Mouse (Mus musculus): ENCODE measurements around the gene Gemin8. TPM values are rescaled to one million over a fixed set of nuclear protein-coding genes. Genes with fewer than 3 reads are reported as not detected.

Gemin8 gene
- 8.8 and 9.1 TPM in 2 replicates for polyA plus RNA-seq (2012; rRNA removed)

GRCm38 (mm10) chrX:166169892-166170799 lies at the start of gene Gemin8:
Gene Gemin8, plus strand, starts transcription at chrX:166170454.
- DNase-seq (ENCODE audit: low spot score) = peak; percentile 68

- no peak for DNase-seq (ENCODE audit: low spot score)
Observed at GRCm38 (mm10) chrX:166147158-166147846, 23.0 kb upstream of the Gemin8 start.

DNA sequence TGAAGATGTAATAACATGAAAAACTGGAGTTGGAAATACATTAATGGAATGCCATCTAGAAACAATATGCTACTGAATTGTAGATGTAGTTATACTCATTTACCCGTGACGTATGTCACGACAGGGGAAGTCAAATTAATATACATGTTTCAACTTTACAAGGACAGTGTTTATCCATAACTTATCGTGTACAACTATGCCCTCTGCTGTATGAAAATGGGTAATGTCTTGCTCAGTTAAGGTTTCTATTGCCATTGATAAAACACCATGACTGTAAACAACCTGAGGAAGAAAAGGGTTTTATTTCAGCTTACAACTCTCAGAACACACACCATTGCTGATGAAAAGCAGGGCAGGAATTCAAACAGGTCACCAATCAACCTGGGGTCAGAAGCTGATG lies 7.5 kb upstream of the Gemin8 start:
- DNase-seq (ENCODE audit: low spot score) = no peak

DNA sequence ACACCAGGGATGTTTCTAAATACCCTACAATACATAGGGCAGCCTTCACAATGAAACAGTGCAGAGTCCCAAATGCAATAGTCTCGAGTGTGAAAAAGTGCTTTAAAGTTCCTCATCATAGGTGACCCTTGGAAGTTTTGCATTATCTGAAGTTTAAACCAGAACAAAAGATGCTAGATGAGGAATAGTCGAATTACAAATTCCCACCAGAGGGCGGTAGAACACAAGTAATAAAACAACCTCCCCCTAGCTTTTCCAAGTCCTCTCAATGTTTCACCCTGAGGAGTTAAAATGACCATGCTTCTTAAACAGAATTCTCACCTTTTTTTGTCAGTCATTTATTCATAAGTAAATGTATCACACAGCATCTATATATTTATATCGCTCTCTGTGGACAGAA lies 2.9 kb upstream of the Gemin8 start:
- DNase-seq (ENCODE audit: low spot score) = no peak

DNA sequence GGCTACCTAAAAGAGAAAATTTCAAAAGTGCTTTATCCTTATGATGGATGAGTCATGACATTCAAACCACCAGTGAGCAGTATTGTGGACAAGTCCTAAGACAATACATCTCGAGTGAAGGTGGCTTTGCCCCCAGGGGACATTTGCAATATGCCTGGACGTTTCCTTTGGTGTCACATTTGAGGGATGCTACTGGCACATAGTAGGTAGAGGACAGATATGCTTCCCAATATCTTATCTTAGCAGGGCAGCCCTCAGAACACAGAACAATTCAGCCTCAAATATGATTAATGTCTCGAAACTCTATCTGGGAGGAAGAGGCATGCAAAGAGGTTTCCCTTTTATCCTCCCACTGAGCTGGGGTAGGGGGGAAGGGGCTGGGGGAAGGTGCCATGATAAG lies 2.3 kb upstream of the Gemin8 start:
- DNase-seq (ENCODE audit: low spot score) = no peak

DNA sequence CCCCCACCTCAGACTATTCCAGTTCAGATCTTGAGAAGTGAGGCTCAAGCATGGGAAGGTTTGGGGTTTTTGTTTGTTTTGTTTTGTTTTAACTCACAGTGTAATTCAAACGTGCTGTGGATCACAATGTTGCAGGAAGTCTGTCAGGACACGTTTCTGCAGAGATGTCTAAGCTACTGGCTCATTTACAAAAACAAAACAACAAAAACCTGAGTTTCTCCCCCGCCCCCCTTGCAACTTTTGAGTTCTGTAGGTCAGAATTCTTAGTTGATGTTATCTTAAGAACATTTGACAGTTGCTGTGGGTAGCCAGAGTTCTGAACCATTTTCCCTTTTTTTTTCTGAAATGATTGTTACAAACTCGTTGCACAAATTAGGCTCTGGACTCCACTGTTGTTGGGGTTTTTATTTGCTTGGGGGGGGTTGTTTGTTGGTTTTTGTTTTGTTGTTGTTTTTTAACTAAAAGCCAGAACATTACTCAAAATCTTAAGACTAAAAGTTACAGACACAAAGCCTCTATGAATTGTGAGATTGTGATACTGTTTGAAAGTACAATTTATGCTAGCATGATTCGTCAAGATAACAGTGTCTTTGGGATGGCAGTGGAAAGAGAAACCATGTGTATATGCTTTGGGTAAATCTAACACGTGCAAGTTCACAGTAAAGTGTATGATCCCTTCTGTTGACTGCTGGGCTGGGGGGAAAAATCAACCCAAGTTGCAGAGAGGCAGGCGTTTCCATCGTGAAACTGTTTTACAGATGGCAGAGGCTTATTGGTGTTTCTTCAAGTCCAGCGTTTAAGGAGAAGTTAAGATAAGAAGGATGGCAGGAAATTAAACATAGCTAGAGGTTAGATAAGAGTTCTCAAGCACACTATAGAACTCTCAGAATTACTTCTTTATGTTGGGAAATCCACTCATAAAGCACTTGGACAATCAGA lies 815 bp downstream of the Gemin8 start:
- DNase-seq (ENCODE audit: low spot score) = no peak

DNA sequence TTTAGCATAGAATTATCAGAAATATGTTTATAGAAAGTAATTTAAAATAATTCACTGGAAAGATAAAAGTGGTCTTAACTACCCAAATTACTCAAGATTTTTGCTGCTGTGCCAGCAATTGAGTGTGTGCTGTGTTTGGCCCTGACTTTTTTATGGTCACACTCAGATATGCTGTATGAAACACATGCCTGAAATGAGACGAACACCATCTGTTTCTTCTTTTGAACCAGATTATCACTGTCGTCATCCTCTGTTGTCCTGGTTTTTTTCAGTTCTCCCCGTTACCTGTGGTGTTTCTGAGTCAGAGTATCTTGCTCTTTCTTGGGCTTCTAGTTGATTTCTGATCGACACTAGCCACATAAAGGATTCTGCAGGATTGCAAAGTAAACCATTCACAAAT lies 1.8 kb downstream of the Gemin8 start:
- no peak for DNase-seq (ENCODE audit: low spot score)

- no peak for DNase-seq (ENCODE audit: low spot score)
Observed at GRCm38 (mm10) chrX:166172661-166173060, 2.4 kb downstream of the Gemin8 start.

DNA sequence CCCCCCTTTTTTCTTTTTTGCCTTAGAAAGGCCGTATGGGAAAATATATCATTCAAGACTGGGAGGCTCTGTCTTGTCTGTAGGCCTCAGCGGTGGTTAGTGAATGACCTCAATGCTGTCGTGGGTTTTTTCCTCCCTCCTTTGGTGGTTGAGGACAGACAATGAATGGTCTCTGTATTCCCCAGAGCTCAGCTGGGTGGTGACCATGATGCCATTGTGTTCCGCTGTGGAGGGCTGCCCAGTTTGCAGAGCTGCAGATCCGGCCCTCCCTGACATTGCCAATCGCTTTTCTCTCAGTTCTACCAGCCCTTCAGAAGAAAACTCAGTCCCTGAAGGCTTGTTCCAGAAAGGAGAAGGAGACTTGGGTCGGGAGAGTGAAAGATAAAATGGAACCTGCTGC lies 3.5 kb downstream of the Gemin8 start:
- DNase-seq (ENCODE audit: low spot score) = no peak

DNA sequence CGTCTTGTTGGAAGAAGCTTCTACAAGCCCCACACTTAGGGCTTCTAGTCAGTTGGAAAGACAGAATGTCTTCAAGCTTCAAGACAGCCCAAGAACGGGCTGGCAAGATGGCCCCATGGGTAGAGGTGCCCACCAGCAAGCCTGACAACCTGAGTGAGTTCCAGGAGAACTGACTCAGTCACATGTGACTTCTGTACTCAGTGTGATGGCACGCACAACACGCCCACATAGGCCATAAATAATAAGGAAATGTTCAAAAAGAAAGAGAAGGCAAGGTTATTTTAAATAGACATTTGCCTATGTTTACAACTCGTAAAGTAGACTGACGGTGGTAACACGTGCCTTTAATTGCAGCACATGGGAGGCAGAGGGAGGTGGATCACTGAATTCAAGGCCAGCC lies 7.7 kb downstream of the Gemin8 start:
- DNase-seq (ENCODE audit: low spot score) = no peak

DNA sequence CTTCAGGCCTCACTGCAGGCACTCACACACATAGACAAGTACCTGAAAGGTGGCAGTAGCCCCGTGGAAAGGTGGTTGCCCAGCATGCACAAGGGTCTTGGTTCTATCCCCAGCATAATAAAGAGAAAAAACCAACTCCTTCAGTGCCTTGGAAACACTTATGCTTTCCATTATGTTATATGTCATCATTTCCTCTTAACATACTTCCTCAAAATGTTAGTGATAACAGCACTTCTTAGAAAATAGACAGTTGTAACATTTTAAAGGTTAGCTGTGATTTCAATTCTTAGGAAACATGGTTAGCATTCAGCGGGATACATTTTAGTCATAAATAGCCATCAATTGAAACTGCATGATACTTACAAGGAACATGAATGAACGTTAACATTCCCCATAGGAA lies 12.8 kb downstream of the Gemin8 start:
- DNase-seq (ENCODE audit: low spot score) = no peak

DNA sequence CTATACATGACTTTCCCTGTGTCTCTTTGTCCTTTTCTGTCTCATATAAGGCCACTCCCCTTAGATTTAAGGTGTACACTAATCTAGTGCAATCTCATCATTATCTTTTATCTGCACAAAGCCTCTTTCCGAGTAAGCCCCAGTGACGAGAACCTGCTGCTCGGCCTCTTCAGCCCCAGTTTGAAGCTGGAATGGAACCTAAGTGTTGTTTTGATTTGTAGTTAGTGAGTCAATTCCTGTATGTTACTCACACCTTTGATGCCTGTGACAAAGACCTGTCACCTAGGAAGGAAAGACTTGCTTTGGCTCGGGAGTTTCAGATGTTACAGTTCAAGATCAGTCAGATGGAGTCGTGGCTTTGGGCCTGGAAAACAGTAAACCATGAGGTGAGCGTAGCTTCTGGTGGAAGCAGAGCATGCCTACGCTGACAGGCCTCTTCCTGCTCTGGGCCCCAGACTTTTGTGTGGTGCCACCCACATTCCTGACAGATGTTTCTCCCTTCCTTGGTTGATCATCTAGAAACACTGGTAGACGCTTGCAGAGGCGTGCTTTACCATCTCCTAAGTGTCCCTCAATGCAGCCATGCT lies 15.2 kb downstream of the Gemin8 start:
- no peak for DNase-seq (ENCODE audit: low spot score)

- DNase-seq (ENCODE audit: low spot score) = no peak
Observed at GRCm38 (mm10) chrX:166187803-166188202, 17.5 kb downstream of the Gemin8 start.

DNA sequence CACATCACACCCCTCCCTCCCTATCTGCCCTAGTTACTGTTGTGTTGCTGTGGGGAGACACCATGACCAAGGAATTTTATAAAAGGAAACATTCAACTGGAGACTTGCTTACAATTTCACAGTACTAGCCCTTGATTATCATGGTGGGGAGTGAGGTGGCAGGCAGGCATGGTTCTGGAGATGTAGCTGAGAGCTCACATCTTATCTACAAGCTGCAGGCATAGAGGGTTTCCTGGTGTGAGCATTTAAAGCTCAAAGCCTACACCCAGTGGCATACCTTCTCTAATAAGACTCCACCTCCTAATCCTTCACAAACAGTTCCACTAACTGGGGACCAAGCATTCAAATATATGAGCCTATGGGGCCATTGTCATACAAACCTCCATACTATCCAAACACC lies 26.1 kb downstream of the Gemin8 start:
- no peak for DNase-seq (ENCODE audit: low spot score)

DNA sequence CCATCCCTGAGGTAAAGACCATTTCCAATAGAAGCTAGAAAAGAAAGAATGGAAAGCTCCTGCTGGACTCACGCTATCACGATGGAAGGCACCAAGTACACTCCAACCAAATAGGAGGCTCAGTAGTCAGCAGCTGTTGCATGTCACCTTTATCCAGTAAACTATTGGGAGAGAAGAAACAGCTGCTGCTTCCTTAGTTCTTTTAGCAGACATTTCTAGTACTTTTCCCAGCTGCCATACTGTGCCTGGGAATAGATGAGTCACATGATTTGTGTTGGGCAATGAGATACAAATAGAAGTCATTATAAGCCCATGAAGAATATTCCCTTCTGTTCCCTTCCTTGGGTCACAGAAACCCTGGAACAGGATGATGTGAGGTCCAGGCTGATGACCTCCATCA lies 28.0 kb downstream of the Gemin8 start:
- no peak for DNase-seq (ENCODE audit: low spot score)

DNA sequence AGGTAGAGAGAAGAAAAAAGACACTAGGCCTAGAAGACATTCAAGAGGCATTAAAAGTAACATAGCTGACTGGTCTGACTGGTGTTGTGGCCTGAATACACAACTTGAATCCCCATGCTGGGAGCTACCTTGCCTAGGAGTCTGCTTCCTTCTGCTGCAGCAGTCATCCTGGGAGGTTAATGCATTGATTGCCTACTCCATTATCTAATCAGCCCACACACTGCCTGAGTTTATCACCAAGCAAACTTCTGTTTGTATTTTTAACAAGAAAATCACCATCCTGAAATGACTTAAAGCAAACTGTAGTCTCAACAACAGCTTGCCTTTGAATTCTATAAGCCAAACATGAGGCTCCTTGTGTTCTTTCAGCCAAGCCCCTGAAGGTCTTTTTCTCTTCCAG lies 29.6 kb downstream of the Gemin8 start:
- DNase-seq (ENCODE audit: low spot score) = no peak

- DNase-seq (ENCODE audit: low spot score) = no peak
Observed at GRCm38 (mm10) chrX:166214576-166214975, 44.3 kb downstream of the Gemin8 start.

- DNase-seq (ENCODE audit: low spot score) = no peak
Observed at GRCm38 (mm10) chrX:166216248-166216647, 46.0 kb downstream of the Gemin8 start.

- DNase-seq (ENCODE audit: low spot score) = no peak
Observed at GRCm38 (mm10) chrX:166216720-166217119, 46.5 kb downstream of the Gemin8 start.

- no peak for DNase-seq (ENCODE audit: low spot score)
Observed at GRCm38 (mm10) chrX:166219331-166219730, 49.1 kb downstream of the Gemin8 start.

- no peak for DNase-seq (ENCODE audit: low spot score)
Observed at GRCm38 (mm10) chrX:166226856-166227255, 56.6 kb downstream of the Gemin8 start.

DNA sequence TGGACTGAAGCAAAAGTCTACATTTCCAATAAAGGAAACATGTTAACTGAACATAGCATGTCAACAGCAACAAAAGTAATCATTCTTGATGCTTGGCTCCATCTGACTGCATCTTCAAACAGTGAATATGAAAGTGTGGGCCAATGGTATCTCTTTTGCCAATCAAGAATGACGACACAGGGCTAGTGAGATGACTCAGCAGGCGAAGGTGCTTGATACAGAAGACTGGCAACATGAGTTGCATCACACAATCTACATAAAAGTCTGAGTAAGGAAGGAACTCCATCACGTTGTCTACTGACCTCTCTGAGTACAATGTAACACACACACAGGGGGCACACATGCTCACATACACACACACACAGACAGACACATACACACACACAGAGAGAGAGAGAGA lies 59.5 kb downstream of the Gemin8 start:
- DNase-seq (ENCODE audit: low spot score) = no peak

All from urinary bladder, adult 2 months (tissue).